In the genomic region with DNA sequence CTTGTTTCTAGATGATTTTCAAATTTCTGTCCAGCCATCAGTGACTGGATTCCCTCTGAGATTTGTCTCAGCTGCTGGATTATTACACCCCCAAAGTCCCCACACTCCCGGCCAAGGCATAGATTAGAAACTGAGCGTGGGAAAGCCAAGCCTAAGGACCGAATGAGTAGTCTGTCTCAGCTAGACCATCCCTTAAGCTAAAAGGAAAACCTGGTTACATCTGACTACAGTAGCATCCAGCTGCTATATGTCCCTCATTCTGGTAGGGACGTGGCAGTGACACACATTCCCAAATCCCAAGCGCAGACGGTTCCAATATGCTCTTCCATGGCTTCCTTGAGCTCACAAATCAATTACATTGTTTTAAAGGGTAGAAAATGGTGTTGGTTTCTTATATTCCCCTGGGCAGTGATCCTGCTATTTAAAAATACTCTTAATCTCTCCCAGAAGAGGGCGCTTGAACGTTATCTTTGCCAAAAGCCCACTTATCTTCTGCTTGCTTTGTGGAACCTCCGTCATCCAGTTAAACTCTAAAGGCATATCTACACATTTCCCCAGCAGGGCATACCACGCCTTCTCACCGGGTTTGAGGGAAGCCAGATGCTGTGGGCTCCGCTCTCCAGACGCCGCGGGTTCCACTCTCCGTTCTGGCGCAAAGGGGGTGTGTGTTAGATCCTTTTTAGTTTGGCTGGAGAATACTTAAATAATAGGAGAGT, we compare ENCODE assay signal across 8 mouse cellular contexts. TPM values are rescaled to one million over a fixed set of nuclear protein-coding genes. Genes with fewer than 3 reads are reported as not detected.
DNase-seq lines count a peak whose midpoint lies in the region; ATAC-seq and TF ChIP-seq lines count a peak whose summit lies in the region.

No protein-coding gene starts in this region.

- H3K4me1 ChIP-seq in limb, embryonic 13.5 days = no peaks in the 10 kb centered on the region
- H3K4me1 ChIP-seq in limb, embryonic 10.5 days = peaks cover 13% of the 10 kb centered on the region; the same call in 1 of the 2 replicates
- no peaks in the 10 kb centered on the region for H3K4me1 ChIP-seq in lung, adult 2 months (ENCODE audit: control insufficient read depth, insufficient read depth, low read length)
- peaks cover 4% of the 10 kb centered on the region; the same call in 1 of the 2 replicates for H3K4me1 ChIP-seq in stomach, embryonic 15.5 days

- no peak overlapping the region for H3K4me2 ChIP-seq in limb, embryonic 13.5 days (replicated peaks)
- H3K4me2 ChIP-seq in stomach, embryonic 15.5 days = peak overlapping the region; percentile 35

- H3K27me3 ChIP-seq in limb, embryonic 13.5 days = 0 out of 2 replicates have a peak, but pooled peaks cover 4% of the 10 kb centered on the region
- no peaks in the 10 kb centered on the region for H3K27me3 ChIP-seq in limb, embryonic 10.5 days (ENCODE audit: low read depth, poor library complexity, severe bottlenecking)
- no peaks in the 10 kb centered on the region for H3K27me3 ChIP-seq in stomach, embryonic 15.5 days (replicated peaks)

- H3K36me3 ChIP-seq in limb, embryonic 13.5 days = no peaks in the 10 kb centered on the region
- H3K36me3 ChIP-seq in limb, embryonic 10.5 days = no peaks in the 10 kb centered on the region
- H3K36me3 ChIP-seq in stomach, embryonic 15.5 days = no peaks in the 10 kb centered on the region

- ATAC-seq in limb, embryonic 13.5 days (ENCODE audit: low FRiP score, low read depth) = 0 out of 2 replicates have a peak, but pooled peaks have one; percentile 33
- peak; percentile 79; the same call in 1 of the 2 replicates for ATAC-seq in stomach, embryonic 15.5 days (ENCODE audit: insufficient read depth, low FRiP score, low read depth)

- TF ChIP-seq CTCF in lung, adult 2 months (IDR thresholded peaks at IDR 0.05; ENCODE audit: insufficient read depth, low read length) = no peak

- H3K9ac ChIP-seq in limb, embryonic 13.5 days = no peak overlapping the region
- no peak overlapping the region for H3K9ac ChIP-seq in stomach, embryonic 15.5 days

- DNase-seq in limb, embryonic 10.5 days (ENCODE audit: low spot score) = no peak
- peak; percentile 33 for DNase-seq in embryo, embryonic 9.5 days (ENCODE audit: extremely low spot score)
- DNase-seq in heart, postnatal 36 days = peak; percentile 20 to 30
- DNase-seq in lung, adult 2 months = peak; percentile 8
- no peak for DNase-seq in adrenal gland, adult 18-20 months (ENCODE audit: low spot score in 2 of 2)
- no peak for DNase-seq in adrenal gland, adult 8-10 months

- TF ChIP-seq POLR2A in lung, adult 2 months (IDR thresholded peaks at IDR 0.05; ENCODE audit: borderline replicate concordance, extremely low read depth, low read depth, low read length) = no peak

- no peak overlapping the region for H3K27ac ChIP-seq in limb, embryonic 13.5 days
- H3K27ac ChIP-seq in limb, embryonic 10.5 days = no peak overlapping the region
- peak overlapping the region; percentile 36; the same call in 1 of the 2 replicates for H3K27ac ChIP-seq in stomach, embryonic 15.5 days

- H3K9me3 ChIP-seq in limb, embryonic 13.5 days = no peaks in the 10 kb centered on the region
- no peaks in the 10 kb centered on the region for H3K9me3 ChIP-seq in limb, embryonic 10.5 days (replicated peaks)
- no peaks in the 10 kb centered on the region for H3K9me3 ChIP-seq in stomach, embryonic 15.5 days

- intact Hi-C loops in heart, postnatal 36 days (cut with DNase I) = loop anchor here (5.0 kb wide), 3 partner anchors 67 to 347 kb away; no protein-coding TSS in a partner anchor

- 45% methylated on average over 17 of the region's 17 CpGs for WGBS in limb, embryonic 13.5 days
- 52% methylated on average over 17 of the region's 17 CpGs for WGBS in limb, embryonic 10.5 days
- 20% methylated on average over 17 of the region's 17 CpGs for WGBS in lung, adult 2 months
- WGBS in stomach, embryonic 15.5 days = 19% methylated on average over 17 of the region's 17 CpGs

- H3K4me3 ChIP-seq in limb, embryonic 13.5 days = no peak overlapping the region
- H3K4me3 ChIP-seq in limb, embryonic 10.5 days = no peak overlapping the region
- no peak overlapping the region for H3K4me3 ChIP-seq in lung, adult 2 months (replicated peaks; ENCODE audit: extremely low read depth, low read depth, low read length)
- no peak overlapping the region for H3K4me3 ChIP-seq in stomach, embryonic 15.5 days (replicated peaks)

RNA-seq across cellular contexts. Expression of gene Tbx19, which starts 46.0 kb away (rescaled TPM):
- not detected in 2 replicates for polyA plus RNA-seq in limb, embryonic 13.5 days (2015; fragmentation: Nextera tagmentation; extraction: Ambion mirVana)
- polyA plus RNA-seq in limb, embryonic 10.5 days (2016; fragmentation: Nextera tagmentation; extraction: Ambion mirVana) = not detected in 2 replicates
- not detected for total RNA-seq in heart, postnatal 36 days (2021)
- polyA plus RNA-seq in lung, adult 2 months (2012; rRNA removed) = 0.08 and 0.34 TPM in 2 replicates
- not detected in 2 replicates for polyA plus RNA-seq in stomach, embryonic 15.5 days (2015; fragmentation: Nextera tagmentation; extraction: Ambion mirVana)
- not detected for total RNA-seq in adrenal gland, adult 18-20 months (2021)
- total RNA-seq in adrenal gland, adult 8-10 months (2022) = not detected

Comparison
In these comparisons a context has a peak if more than half of its experiments do, and no peak if none do; other contexts are left out.
1. DNase-seq: peak in embryo, embryonic 9.5 days (single experiment), heart, postnatal 36 days (2 of 2) and lung, adult 2 months (single experiment); none in limb, embryonic 10.5 days (single experiment), adrenal gland, adult 18-20 months (0 of 2) and adrenal gland, adult 8-10 months (single experiment).